Mouse (Mus musculus): ENCODE measurements around the gene Nr2c1.

Gene Nr2c1

DNA sequence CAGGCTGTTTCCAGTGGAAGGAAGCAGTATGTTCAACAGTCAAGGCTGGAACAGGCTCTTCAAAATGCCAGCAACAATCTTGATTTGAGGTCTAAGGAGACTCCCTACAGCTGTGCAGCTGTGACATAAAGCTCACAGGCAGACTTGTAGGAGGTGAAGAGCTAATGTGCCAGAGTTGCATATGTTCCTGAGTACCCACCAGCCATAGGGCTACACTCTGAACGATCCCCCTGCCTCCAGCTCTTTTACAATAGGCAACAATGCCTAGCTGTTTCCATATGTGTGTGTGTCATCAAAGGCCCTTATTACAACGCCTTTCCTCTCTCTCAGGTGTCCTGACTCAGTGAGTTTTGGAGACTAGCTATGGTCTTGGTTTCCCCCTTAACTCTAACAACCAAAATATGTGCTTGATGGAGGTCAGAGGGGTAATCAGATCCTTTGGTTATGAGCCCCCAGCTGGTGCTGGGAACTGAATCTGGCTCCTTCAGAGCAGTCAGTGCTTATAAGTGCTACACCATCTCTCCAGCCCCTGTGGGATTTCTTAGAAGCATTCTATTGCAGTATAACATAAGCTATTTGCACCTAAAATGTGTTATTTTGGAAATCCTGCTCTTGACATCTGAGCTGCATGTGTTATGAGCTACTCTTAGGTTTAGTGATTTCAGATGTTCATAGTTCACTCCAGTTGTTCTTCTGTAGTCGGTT is 7.4 kb upstream of the Nr2c1 start:
- no peak for DNase-seq (ENCODE audit: low spot score)

DNA sequence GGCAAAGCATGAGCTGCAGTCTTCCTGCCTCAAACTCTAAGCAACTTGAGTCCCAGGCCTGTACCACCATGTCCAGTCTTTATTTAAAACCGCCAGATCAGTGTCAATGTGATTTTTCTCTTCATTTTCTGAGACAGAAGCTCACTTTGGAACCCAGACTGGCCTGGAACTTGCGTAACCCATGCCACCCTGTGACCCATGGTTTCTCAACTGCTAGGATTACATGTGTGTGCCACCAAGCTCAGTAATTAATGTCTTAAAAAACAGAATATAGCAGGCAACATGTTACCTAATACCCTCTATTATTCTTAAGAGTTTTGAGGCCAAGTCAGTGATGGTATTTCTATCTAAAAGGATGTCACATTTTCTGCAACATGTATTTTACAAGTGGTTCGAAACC is 5.4 kb upstream of the Nr2c1 start:
- no peak for DNase-seq (ENCODE audit: low spot score)

DNA sequence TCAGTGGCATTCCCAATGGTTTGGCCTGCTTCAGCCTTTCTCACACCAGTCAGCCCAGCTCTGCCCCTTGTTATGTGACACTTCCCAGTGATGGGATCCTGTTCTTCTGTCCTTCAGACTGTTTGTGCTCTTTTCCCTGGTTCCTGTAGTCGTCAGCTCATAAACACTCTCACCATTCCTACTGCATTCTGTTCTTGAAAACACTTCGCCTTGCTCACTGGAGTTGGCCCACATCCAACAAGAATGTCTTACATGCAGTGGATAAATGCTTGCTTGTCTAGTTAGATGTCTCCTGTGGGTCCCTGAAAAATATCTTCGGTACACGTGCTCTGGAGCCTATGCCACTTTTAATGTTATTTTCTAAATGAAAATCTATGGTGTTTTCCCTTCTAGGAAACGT is 3.2 kb upstream of the Nr2c1 start:
- DNase-seq (ENCODE audit: low spot score) = no peak

- no peak for DNase-seq (ENCODE audit: low spot score)
These were observed 450 bp upstream of the Nr2c1 start for GRCm38 (mm10) chr10:94147391-94147755.

DNA sequence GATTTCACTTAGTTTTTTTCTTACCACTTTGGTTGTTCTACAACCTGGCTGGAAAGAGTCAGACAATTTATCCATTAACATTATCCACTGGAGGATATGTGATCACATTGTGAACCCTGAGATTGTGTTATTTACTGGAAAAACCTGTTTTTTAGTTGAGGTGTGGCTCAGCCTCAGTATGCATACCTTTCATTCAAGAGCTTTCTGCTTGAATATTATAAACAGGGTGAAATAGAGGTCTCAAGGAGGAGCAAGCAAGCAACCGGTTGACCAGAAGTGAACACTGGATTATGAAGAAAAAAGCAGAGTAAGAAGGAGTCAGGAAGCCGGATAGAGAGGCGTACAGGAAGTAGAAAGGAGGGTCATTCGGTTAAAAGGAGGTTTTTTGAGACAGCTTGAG is 3.7 kb downstream of the Nr2c1 start:
- no peak for DNase-seq (ENCODE audit: low spot score)

- DNase-seq (ENCODE audit: low spot score) = no peak
These were observed 6.0 kb downstream of the Nr2c1 start for GRCm38 (mm10) chr10:94153841-94154240.

- DNase-seq (ENCODE audit: low spot score) = no peak
These were observed 11.1 kb downstream of the Nr2c1 start for GRCm38 (mm10) chr10:94158962-94159361.

DNA sequence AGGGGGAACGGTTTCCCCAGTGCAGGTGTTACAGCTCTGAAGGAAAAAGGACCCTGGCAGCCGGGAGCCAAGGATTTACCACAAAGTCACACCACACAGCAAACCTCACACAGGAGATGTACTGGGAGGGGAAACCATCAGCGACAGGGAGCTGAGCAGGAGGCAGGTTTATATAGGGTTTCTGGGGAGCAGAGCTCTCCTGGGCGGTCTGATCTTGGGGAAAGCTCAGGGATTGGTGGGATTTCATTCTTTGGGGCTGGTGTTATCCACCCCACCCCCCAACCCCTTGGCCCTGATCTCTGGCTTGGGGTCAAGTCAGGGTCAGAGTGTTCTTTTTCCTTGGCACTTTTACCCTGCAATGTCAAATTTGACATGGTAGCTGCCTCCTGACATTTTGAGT is 11.6 kb downstream of the Nr2c1 start:
- no peak for DNase-seq (ENCODE audit: low spot score)

DNA sequence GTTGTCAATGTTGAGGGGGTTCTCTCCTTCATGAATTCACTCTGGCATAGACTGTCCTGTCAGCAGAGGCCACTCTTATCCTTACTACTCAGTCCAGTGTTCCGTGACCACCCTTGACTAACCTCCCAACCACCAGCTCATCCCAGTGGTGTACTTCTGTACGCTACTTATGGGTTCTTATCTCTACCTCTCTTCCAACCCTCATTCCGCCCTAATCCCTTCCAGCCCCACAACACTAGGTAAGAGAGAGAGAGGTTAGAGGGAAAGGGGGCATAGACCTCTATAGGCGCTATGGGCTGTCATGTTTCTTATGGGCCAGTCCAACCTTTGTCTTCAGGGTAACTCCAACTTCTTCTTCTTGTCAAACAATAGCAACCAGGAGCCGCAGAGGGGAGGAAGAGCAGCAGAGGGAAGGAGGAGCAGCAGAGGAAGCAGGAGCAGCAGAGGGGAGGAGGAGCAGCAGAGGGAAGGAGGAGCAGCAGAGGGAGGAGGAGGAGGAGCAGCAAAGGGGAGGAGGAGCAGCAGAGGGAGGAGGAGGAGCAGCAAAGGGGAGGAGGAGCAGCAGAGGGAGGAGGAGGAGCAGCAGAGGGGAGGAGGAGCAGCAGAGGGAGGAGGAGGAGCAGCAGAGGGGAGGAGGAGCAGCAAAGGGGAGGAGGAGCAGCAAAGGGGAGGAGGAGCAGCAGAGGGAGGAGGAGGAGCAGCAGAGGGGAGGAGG is 13.4 kb downstream of the Nr2c1 start:
- DNase-seq (ENCODE audit: low spot score) = no peak

- DNase-seq (ENCODE audit: low spot score) = no peak
These were observed 14.2 kb downstream of the Nr2c1 start for GRCm38 (mm10) chr10:94162031-94162430.

GRCm38 (mm10) chr10:94164104-94164845 is 16.5 kb downstream of the Nr2c1 start:
- DNase-seq (ENCODE audit: low spot score) = no peak

DNA sequence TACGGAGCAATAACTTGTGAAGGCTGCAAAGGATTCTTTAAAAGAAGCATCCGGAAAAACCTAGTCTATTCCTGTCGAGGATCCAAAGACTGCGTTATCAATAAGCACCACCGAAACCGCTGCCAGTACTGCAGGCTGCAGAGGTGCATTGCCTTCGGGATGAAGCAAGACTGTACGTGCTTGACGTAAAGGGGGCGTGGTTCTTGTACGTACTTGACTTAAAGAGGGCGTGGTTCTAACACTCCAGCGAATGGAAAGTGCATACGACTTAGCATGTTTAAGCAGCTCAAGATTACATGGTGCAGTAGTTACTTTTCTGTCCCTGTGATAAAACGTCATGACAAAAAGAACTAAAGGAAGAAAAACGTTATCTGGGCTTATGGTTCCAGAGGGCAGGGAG is 17.6 kb downstream of the Nr2c1 start:
- no peak for DNase-seq (ENCODE audit: low spot score)

DNA sequence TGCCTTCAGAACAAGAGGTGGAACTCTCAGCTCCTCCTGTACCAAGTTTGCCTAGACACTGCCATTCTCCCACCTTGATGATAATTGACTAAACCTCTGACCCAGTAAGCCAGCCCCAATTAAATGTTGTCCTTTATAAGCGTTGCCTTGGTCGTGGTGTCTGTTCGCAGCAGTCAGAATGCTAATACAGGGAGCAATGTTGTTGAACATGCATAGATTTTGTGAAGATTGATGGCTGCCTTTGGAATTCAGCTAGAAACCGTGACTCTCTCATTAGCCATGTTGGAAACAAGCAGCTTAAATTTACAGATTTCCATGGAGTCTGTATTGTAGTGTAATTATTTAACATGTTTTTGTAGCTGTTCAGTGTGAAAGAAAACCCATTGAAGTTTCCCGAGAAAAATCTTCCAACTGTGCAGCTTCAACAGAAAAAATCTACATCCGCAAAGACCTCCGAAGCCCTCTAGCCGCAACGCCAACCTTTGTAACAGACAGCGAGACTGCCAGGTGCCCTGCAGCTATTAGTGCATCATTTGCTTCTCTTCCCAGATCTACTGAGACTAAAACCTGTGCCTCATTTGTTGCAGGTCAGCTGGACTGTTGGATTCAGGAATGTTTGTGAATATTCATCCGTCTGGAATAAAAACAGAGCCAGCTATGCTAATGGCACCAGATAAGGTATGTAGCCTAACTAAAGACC is 19.4 kb downstream of the Nr2c1 start:
- no peak for DNase-seq (ENCODE audit: low spot score)

- no peak for DNase-seq (ENCODE audit: low spot score)
These were observed 23.8 kb downstream of the Nr2c1 start for GRCm38 (mm10) chr10:94171440-94172130.

DNA sequence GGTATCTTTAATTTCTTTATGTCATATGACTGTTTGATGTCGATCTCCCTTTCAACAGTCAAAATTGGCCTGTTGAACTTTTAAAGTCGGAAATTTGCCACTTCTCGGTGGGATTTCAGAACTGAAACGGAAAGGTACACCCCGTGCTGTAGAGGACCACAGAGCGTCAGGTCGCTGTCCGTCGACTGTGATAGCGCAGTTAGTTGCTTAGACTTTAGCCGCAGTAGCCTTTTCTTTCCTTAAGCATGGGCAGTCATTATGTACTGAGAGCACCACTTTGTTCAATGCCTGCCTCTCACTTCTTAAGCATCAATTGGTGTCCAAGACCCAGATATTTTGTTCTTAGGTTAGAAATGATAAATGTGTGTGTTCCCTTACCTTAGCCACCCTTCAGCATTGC is 24.3 kb downstream of the Nr2c1 start:
- no peak for DNase-seq (ENCODE audit: low spot score)

- DNase-seq (ENCODE audit: low spot score) = no peak
These were observed 24.9 kb downstream of the Nr2c1 start for GRCm38 (mm10) chr10:94172706-94173105.

DNA sequence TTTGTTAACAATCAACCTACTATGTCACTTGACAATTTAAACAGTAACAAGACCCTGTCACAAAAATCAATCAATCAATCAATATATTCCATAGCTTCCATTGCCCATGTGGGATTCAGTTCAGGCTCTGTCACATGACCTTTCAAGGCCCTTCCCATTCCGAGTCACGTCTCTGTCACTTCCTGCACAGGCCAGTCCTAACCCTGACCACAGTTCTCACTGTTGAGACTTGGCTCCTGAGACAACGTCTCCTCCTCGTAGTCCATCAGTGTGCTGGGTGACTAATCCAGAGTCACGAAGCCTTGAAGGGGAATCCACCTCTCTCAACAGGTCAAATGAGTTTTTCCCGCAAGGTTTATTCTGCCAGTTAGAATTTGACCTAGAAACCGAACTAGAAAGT is 26.8 kb downstream of the Nr2c1 start:
- DNase-seq (ENCODE audit: low spot score) = no peak

- DNase-seq (ENCODE audit: low spot score) = no peak
These were observed 35.4 kb downstream of the Nr2c1 start for GRCm38 (mm10) chr10:94183199-94183598.

DNA sequence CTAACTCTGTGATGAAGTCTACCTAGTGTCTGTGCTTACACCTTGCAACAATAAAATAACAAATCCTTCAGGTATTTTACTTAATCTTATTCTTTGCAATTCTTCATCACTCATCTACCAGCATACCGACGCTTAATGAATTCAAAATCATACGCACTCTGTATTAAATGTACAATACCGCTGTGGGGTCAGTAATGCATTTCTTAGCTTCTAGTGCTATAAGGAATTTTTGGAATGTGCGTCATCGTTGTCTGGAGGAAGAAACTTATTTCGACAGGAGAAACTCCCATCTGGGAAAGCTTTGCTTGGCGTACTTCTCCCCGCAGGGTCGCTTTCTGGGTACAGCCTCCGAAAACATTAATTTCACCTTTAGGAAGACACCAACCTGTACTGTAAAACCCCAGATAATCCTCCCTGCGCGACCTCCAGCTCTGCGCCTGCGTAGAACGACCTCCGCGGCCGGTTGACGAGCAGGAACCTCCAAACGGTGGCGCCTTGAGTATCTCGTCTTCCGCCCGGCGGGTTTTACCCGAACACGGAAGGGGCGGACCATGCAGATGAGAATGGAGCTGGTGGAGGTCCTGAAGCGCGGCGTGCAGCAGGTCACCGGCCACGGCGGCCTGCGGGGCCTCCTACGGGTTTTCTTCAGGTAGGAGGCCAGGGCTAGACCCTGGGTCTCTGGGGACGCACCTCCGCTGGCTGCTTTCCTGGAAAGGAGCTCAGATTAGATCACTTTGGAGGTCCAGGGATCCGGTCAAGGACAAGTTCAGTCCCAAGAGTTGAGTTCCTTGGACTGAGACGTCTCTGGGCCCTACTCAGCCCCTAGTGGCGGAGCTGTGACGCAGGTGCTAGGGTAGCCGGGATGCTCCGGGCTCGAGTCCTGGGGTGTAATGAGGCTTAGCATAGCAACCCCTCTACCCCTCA is 50.9 kb downstream of the Nr2c1 start, which contains the start of gene Ndufa12:
Ndufa12 (plus strand) TSS at position 239 of the 924 bp plus-strand sequence.
- peak; percentile 90 for DNase-seq (ENCODE audit: low spot score)

- no peak for DNase-seq (ENCODE audit: low spot score)
These were observed 57.1 kb downstream of the Nr2c1 start for GRCm38 (mm10) chr10:94204973-94205372.

All from left cerebral cortex, adult 11 months (tissue).